Mouse (Mus musculus) heart, embryonic 15.5 days (tissue): ENCODE measurements around the gene Olfml2a. TPM values are rescaled to one million over a fixed set of nuclear protein-coding genes. Genes with fewer than 3 reads are reported as not detected.

Experiments used
- ATAC-seq: fragments of 200-750 bp; cut with Nextera tagmentation; replicated peaks from 2 replicates; pipeline ENCODE4 v1.8.0; 2017; ENCODE audit warnings: low read depth, moderate TSS enrichment; ENCODE audit not compliant: insufficient number of reproducible peaks, insufficient read depth, low FRiP score
- H3K27ac ChIP-seq: fragments of 300-500 bp; sonication (generic); 2 replicates; pipeline ENCODE4 v1.5.1; 2015; ENCODE audit warnings: mild to moderate bottlenecking, inconsistent platforms
- H3K27me3 ChIP-seq: fragments of 300-500 bp; sonication (generic); 2 replicates; pipeline ENCODE4 v1.6.1; 2015; ENCODE audit warnings: inconsistent platforms
- H3K36me3 ChIP-seq: fragments of 300-500 bp; sonication (generic); 2 replicates; pipeline ENCODE4 v1.6.1; 2015; ENCODE audit warnings: mild to moderate bottlenecking, inconsistent platforms
- H3K4me1 ChIP-seq: fragments of 300-500 bp; sonication (generic); replicated peaks from 2 replicates; pipeline ENCODE4 v1.6.1; 2015; ENCODE audit warnings: inconsistent platforms
- H3K4me2 ChIP-seq: fragments of 300-500 bp; sonication (generic); 2 replicates; pipeline ENCODE4 v1.6.1; 2015; ENCODE audit warnings: inconsistent platforms, mild to moderate bottlenecking, moderate library complexity
- H3K4me3 ChIP-seq: fragments of 300-500 bp; sonication (generic); 2 replicates; pipeline ENCODE4 v1.5.1; 2015; ENCODE audit warnings: mild to moderate bottlenecking, inconsistent platforms
- H3K9ac ChIP-seq: fragments of 300-500 bp; sonication (generic); 2 replicates; pipeline ENCODE4 v1.6.1; 2015; ENCODE audit warnings: mild to moderate bottlenecking, inconsistent platforms
- H3K9me3 ChIP-seq: fragments of 300-500 bp; sonication (generic); replicated peaks from 2 replicates; pipeline ENCODE4 v1.6.1; 2016; ENCODE audit warnings: inconsistent platforms
- WGBS: fragments of 180-500 bp; shearing (Covaris S2); methylation state at CpG from one replicate; pipeline ENCODE4 v1.1.7; 2015; ENCODE audit warnings: mixed read lengths; 5-methylcytosine and 5-hydroxymethylcytosine counted together
- polyA plus RNA-seq: library from polyadenylated mRNA; unstranded; fragments of >200 nt; fragmentation: Nextera tagmentation; extraction: Ambion mirVana; gene quantifications from 2 replicates; pipeline ENCODE4 v1.2.1, GENCODE M21; 2015

Olfml2a gene
- 7.2 and 11.5 TPM in 2 replicates for polyA plus RNA-seq

- H3K9ac ChIP-seq: peak within 1 kb of the TSS; percentile 54
- peak within 1 kb of the TSS; percentile 36; the same call in 1 of the 2 replicates for H3K27ac ChIP-seq
- peak within 1 kb of the TSS; percentile 53 for H3K4me3 ChIP-seq
- peaks cover 5% of the 10 kb centered on the region; the same call in 1 of the 2 replicates for H3K27me3 ChIP-seq
- H3K36me3 ChIP-seq: no peaks in the 10 kb centered on the region
- peak within 1 kb of the TSS; percentile 92 for H3K4me2 ChIP-seq
- no peaks in the 10 kb centered on the region for H3K9me3 ChIP-seq
- ATAC-seq: peak; percentile 71
- 8% methylated on average over 32 of the region's 32 CpGs for WGBS
- H3K4me1 ChIP-seq: peaks cover 31% of the 10 kb centered on the region
Measured at GRCm38 (mm10) chr2:38931851-38932667, at the start of gene Olfml2a. Gene Olfml2a, plus strand, starts transcription at chr2:38931978.

- Histone ChIP-seq H3K36me3 (no peaks in the 10 kb centered on the region), H3K4me3 (no peak overlapping the region), H3K9ac (no peak overlapping the region), H3K4me2 (no peak overlapping the region), H3K9me3 (no peaks in the 10 kb centered on the region), H3K27ac (no peak overlapping the region), H3K4me1 (peaks cover 3% of the 10 kb centered on the region; the same call in 1 of the 2 replicates), H3K27me3 (no peaks in the 10 kb centered on the region)
- ATAC-seq: no peak
Measured at GRCm38 (mm10) chr2:38902866-38903265, 28.9 kb upstream of the Olfml2a start.

DNA sequence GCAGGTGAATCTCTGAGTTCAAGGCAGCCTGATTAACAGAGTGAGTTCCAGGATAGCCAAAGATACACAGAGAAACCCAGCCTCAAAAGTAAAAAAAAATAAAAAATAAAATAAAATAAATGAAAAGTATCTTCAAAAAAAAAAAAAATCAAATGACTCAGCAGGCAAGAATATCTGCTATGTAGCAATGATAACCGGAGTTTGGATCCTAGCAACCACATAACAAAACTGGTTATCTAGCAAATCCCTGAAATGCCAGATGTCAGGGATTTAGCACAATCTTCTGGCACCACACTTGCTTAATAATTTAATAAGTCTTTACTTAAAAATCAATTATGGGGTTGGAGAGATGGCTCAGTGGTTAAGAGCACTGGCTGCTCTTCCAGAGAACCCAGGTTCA lies 27.5 kb upstream of the Olfml2a start:
- no peak overlapping the region for H3K4me3 ChIP-seq
- WGBS: 75% methylated on average over 1 of the region's 1 CpGs
- no peak for ATAC-seq
- H3K4me2 ChIP-seq: no peak overlapping the region
- H3K36me3 ChIP-seq: no peaks in the 10 kb centered on the region
- H3K4me1 ChIP-seq: no peaks in the 10 kb centered on the region
- H3K9me3 ChIP-seq: no peaks in the 10 kb centered on the region
- no peak overlapping the region for H3K27ac ChIP-seq
- H3K27me3 ChIP-seq: no peaks in the 10 kb centered on the region
- H3K9ac ChIP-seq: no peak overlapping the region

DNA sequence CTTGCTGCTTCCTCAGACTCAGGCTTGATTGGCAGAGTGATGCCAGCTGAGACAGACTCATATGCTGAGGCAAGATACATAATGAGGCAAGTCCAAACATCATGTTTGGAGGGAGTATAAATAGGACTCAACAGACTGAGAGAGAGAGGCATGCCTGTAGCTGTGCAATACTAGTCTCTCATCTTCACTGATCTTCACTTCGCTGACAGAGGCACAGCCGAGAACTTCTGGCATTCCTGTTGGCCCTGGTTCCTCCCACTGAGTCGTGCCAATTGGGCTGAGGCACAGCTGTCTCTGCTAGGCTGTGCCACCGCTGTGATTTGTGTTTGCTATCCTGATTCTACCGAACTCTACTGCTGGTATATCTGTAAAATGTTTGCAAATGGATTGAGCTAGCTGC lies 25.7 kb upstream of the Olfml2a start:
- no peaks in the 10 kb centered on the region for H3K4me1 ChIP-seq
- H3K4me2 ChIP-seq: no peak overlapping the region
- H3K9ac ChIP-seq: no peak overlapping the region
- ATAC-seq: no peak
- H3K9me3 ChIP-seq: no peaks in the 10 kb centered on the region
- H3K27me3 ChIP-seq: no peaks in the 10 kb centered on the region
- H3K36me3 ChIP-seq: no peaks in the 10 kb centered on the region
- WGBS: 50% methylated on average over 5 of the region's 5 CpGs
- H3K4me3 ChIP-seq: no peak overlapping the region
- H3K27ac ChIP-seq: no peak overlapping the region

DNA sequence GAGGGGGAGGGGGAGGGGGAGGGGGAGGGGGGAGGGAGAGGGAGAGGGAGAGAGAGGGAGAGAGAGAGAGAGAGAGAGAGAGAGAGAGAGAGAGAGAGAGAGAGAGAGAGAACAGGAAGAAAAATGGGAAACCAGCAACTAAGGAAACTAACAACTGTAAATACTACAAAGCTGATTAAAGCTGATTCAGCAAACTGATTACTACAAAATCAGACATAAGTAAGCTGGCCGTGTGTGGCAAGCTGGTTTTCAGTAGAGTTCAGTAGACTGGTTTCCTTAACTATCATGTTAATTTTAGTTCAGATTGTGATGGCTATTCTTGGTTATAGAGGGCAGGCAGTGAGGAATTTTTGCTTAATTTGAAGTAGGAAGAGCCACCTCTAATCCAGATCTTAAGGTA lies 23.2 kb upstream of the Olfml2a start:
- Histone ChIP-seq H3K27ac (no peak overlapping the region), H3K4me2 (no peak overlapping the region), H3K9me3 (no peaks in the 10 kb centered on the region), H3K9ac (no peak overlapping the region), H3K36me3 (no peaks in the 10 kb centered on the region), H3K4me1 (no peaks in the 10 kb centered on the region), H3K4me3 (no peak overlapping the region), H3K27me3 (no peaks in the 10 kb centered on the region)
- WGBS: 59% methylated on average over 1 of the region's 1 CpGs
- no peak for ATAC-seq

GRCm38 (mm10) chr2:38914517-38914916 lies 17.3 kb upstream of the Olfml2a start:
- 61% methylated on average over 1 of the region's 1 CpGs for WGBS

GRCm38 (mm10) chr2:38914965-38915364 lies 16.8 kb upstream of the Olfml2a start:
- Histone ChIP-seq H3K4me2 (no peak overlapping the region), H3K36me3 (no peaks in the 10 kb centered on the region), H3K4me3 (no peak overlapping the region), H3K27ac (no peak overlapping the region), H3K27me3 (no peaks in the 10 kb centered on the region), H3K9me3 (no peaks in the 10 kb centered on the region), H3K9ac (no peak overlapping the region), H3K4me1 (no peaks in the 10 kb centered on the region)
- WGBS: 49% methylated on average over 4 of the region's 4 CpGs
- no peak for ATAC-seq

More at GRCm38 (mm10) chr2:38914517-38914916, 17.3 kb upstream of the Olfml2a start:
- ATAC-seq: no peak
- Histone ChIP-seq H3K4me1 (no peaks in the 10 kb centered on the region), H3K27me3 (no peaks in the 10 kb centered on the region), H3K9ac (no peak overlapping the region), H3K4me2 (no peak overlapping the region), H3K27ac (no peak overlapping the region), H3K4me3 (no peak overlapping the region), H3K36me3 (no peaks in the 10 kb centered on the region), H3K9me3 (no peaks in the 10 kb centered on the region)

DNA sequence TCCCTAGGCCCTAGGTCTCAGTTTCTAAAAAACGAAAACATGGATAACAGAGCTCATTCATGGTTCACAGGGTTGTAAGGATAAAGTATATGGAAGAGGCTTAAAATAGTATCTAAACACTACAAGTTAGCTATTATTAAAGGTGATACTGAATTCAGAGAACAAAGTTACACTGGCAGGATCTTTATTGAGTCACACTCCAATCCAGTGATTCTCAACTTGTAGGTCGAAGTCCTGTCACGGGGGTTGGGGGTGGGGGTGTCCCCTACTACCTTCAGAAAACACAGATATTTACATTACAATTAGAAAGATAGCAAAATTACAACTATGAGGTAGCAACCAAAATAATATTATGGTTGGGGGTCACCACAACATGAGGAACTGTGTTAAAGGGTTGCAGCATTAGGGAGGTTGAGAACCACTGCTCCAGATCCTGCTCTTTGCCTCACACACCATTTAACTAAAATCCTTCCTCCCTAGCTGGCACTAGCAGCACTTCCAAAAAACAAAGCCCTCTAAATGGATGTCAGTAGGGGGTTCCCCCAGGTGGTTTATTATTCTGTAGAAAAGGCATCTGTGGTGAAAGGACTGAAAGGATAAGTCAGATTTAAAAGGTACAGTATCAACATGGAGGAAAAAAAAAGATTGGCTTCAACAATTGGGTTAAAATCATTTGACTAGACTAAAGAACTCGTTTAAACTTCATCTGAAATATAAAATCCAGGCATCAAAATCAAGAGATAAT lies 14.7 kb upstream of the Olfml2a start:
- no peak overlapping the region for H3K4me3 ChIP-seq
- no peak for ATAC-seq
- H3K4me2 ChIP-seq: no peak overlapping the region
- H3K4me1 ChIP-seq: no peaks in the 10 kb centered on the region
- H3K27me3 ChIP-seq: no peaks in the 10 kb centered on the region
- H3K9me3 ChIP-seq: no peaks in the 10 kb centered on the region
- H3K9ac ChIP-seq: no peak overlapping the region
- WGBS: 48% methylated on average over 4 of the region's 4 CpGs
- H3K36me3 ChIP-seq: no peaks in the 10 kb centered on the region
- no peak overlapping the region for H3K27ac ChIP-seq

- no peak overlapping the region for H3K9ac ChIP-seq
- WGBS: 30% methylated on average over 1 of the region's 1 CpGs
- no peaks in the 10 kb centered on the region for H3K36me3 ChIP-seq
- H3K27me3 ChIP-seq: peaks cover 8% of the 10 kb centered on the region
- no peaks in the 10 kb centered on the region for H3K9me3 ChIP-seq
- H3K4me2 ChIP-seq: no peak overlapping the region
- ATAC-seq: no peak
- H3K4me3 ChIP-seq: no peak overlapping the region
- 0 out of 2 replicates have a peak, but pooled peaks cover 6% of the 10 kb centered on the region for H3K4me1 ChIP-seq
- no peak overlapping the region for H3K27ac ChIP-seq
Measured at GRCm38 (mm10) chr2:38921374-38921773, 10.4 kb upstream of the Olfml2a start.

DNA sequence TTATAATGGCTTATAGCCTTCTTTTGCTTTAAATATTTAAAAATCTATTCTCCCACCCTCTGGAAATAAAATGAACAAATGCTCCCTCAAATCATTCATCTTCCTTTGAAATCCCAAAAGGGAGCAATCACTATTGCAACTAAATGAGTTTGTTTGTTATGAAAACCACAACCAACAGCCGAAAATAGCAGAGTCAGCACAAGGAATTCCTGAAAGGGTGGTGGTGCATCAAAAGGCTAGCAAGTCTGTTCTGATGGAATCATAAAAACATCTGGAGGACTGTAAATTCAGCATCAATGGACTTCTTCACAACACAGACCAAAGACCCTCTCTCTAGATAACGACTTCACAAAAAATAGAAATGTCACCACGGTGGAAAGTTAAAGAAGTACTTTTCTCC lies 8.3 kb upstream of the Olfml2a start:
- no peak overlapping the region for H3K27ac ChIP-seq
- H3K4me3 ChIP-seq: no peak overlapping the region
- ATAC-seq: no peak
- H3K4me1 ChIP-seq: peaks cover 10% of the 10 kb centered on the region
- H3K9ac ChIP-seq: no peak overlapping the region
- WGBS: 67% methylated on average over 3 of the region's 3 CpGs
- no peaks in the 10 kb centered on the region for H3K36me3 ChIP-seq
- H3K4me2 ChIP-seq: no peak overlapping the region
- no peaks in the 10 kb centered on the region for H3K9me3 ChIP-seq
- peaks cover 8% of the 10 kb centered on the region for H3K27me3 ChIP-seq

DNA sequence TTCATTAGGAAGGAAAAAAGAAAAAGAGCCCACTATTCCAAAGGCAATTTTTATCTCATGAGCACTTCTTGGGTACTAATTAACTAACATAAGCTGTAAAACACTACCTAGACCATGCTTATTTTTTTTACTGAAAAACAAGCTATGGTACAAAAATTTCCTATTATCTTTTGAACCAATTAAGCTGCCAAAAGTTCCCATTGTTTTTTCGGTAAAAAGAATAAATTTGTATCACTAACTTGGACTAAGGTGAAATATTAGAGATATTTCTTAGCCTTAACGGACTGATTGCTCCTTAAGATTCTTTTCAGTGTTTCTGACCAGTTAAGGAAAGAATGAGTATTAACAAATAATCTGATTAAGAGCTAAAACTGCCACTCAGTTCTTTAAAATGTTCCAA lies 7.9 kb upstream of the Olfml2a start:
- no peaks in the 10 kb centered on the region for H3K9me3 ChIP-seq
- no peak for ATAC-seq
- H3K27me3 ChIP-seq: peaks cover 8% of the 10 kb centered on the region
- no peak overlapping the region for H3K4me3 ChIP-seq
- H3K9ac ChIP-seq: no peak overlapping the region
- WGBS: 74% methylated on average over 2 of the region's 2 CpGs
- H3K36me3 ChIP-seq: no peaks in the 10 kb centered on the region
- H3K4me1 ChIP-seq: peaks cover 10% of the 10 kb centered on the region
- no peak overlapping the region for H3K4me2 ChIP-seq
- H3K27ac ChIP-seq: no peak overlapping the region
